Mouse (Mus musculus) embryonic facial prominence, embryonic 15.5 days (tissue): Measurements from ENCODE around the gene Hoxa13. TPM values are rescaled to one million over a fixed set of nuclear protein-coding genes. Genes with fewer than 3 reads are reported as not detected.
A peak's percentile ranks its signal among the peaks of the same experiment; 100 is the strongest.

Experiments used
- ATAC-seq: fragments of 200-750 bp; cut with Nextera tagmentation; 2 replicates; pipeline ENCODE4 v1.8.0; 2017; ENCODE audit warnings: low read depth, moderate TSS enrichment; ENCODE audit not compliant: insufficient number of reproducible peaks, low FRiP score, low TSS enrichment
- H3K27ac ChIP-seq: fragments of 300-500 bp; sonication (generic); replicated peaks from 2 replicates; pipeline ENCODE4 v1.5.1; 2015; ENCODE audit warnings: mild to moderate bottlenecking, inconsistent platforms
- H3K27me3 ChIP-seq: fragments of 300-500 bp; sonication (generic); 2 replicates; pipeline ENCODE4 v1.6.1; 2015; ENCODE audit warnings: inconsistent platforms
- H3K36me3 ChIP-seq: fragments of 300-500 bp; sonication (generic); 2 replicates; pipeline ENCODE4 v1.6.1; 2015; ENCODE audit warnings: mild to moderate bottlenecking, inconsistent platforms
- H3K4me1 ChIP-seq: fragments of 300-500 bp; sonication (generic); 2 replicates; pipeline ENCODE4 v1.6.1; 2015; ENCODE audit warnings: inconsistent platforms
- H3K4me2 ChIP-seq: fragments of 300-500 bp; sonication (generic); replicated peaks from 2 replicates; pipeline ENCODE4 v1.6.1; 2015; ENCODE audit warnings: mild to moderate bottlenecking, inconsistent platforms
- H3K4me3 ChIP-seq: fragments of 300-500 bp; sonication (generic); replicated peaks from 2 replicates; pipeline ENCODE4 v1.5.1; 2015; ENCODE audit warnings: mild to moderate bottlenecking, inconsistent platforms
- H3K9ac ChIP-seq: fragments of 300-500 bp; sonication (generic); 2 replicates; pipeline ENCODE4 v1.6.1; 2015; ENCODE audit warnings: inconsistent platforms
- H3K9me3 ChIP-seq: fragments of 300-500 bp; sonication (generic); replicated peaks from 2 replicates; pipeline ENCODE4 v1.6.1; 2016; ENCODE audit warnings: inconsistent platforms
- WGBS: fragments of 180-500 bp; shearing (Covaris S2); methylation state at CpG from one replicate; pipeline ENCODE4 v1.1.7; 2015; 5-methylcytosine and 5-hydroxymethylcytosine counted together
- polyA plus RNA-seq: library from polyadenylated mRNA; unstranded; fragments of >200 nt; fragmentation: Nextera tagmentation; extraction: Ambion mirVana; gene quantifications from 2 replicates; pipeline ENCODE4 v1.2.1, GENCODE M21; 2015

Hoxa13 gene
- polyA plus RNA-seq, 1 experiment from 2014 or later: 0.08 TPM

DNA sequence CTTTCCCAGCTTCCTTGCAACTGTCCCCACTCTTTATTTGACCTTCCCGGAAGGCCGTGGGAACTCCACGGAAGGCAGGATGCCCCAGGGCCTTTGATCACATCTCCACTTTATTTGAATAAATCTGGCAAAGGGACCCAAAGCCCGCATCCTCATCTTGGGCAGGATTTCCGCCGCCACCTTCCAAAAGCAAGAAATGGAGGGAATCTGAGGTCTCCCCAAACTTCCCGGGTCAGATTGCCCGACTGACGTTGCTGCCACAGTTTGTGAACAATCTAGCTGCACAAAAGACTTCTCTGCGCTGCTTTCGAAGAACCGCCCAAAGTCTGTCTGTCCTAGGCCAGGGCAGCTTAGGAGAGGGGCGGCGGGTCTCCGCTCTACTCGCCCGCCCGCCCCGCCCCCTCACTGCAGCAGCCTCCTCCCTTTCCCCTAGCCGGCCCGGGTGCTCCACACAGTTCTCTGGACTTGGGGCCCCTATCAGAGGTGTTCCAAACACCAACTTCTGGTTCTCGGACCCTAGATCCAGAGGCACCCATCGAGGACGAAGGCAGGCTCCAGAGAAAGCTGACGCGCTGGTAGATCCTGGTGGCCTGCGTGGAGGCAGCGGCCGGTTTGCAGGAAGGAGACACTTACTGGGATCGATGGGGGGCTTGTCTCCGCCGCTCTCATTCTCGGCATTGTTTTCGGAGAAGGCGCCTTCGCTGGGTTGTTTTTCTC lies 35.6 kb downstream of the Hoxa13 start:
- Histone ChIP-seq H3K4me3 (no peak overlapping the region), H3K27ac (no peak overlapping the region), H3K4me2 (no peak overlapping the region), H3K36me3 (no peaks in the 10 kb centered on the region), H3K4me1 (peaks cover 27% of the 10 kb centered on the region; the same call in 1 of the 2 replicates), H3K9me3 (no peaks in the 10 kb centered on the region), H3K9ac (no peak overlapping the region), H3K27me3 (peaks cover 97% of the 10 kb centered on the region)
- ATAC-seq: no peak
- 2% methylated on average over 36 of the region's 36 CpGs for WGBS

- H3K4me2 ChIP-seq: no peak overlapping the region
- H3K27me3 ChIP-seq: peaks cover 97% of the 10 kb centered on the region
- no peak overlapping the region for H3K4me3 ChIP-seq
- H3K27ac ChIP-seq: no peak overlapping the region
- no peaks in the 10 kb centered on the region for H3K9me3 ChIP-seq
- 5% methylated on average over 24 of the region's 24 CpGs for WGBS
- no peaks in the 10 kb centered on the region for H3K36me3 ChIP-seq
- no peak for ATAC-seq
- H3K9ac ChIP-seq: no peak overlapping the region
- H3K4me1 ChIP-seq: peaks cover 27% of the 10 kb centered on the region; the same call in 1 of the 2 replicates
Measured at GRCm38 (mm10) chr6:52223939-52224760, 36.5 kb downstream of the Hoxa13 start.

GRCm38 (mm10) chr6:52222729-52223128 lies 38.0 kb downstream of the Hoxa13 start:
- 24% methylated on average over 13 of the region's 13 CpGs for WGBS
- H3K27me3 ChIP-seq: peaks cover 100% of the 10 kb centered on the region
- no peak overlapping the region for H3K27ac ChIP-seq
- H3K9me3 ChIP-seq: no peaks in the 10 kb centered on the region
- ATAC-seq: no peak
- H3K36me3 ChIP-seq: no peaks in the 10 kb centered on the region
- H3K4me1 ChIP-seq: peaks cover 26% of the 10 kb centered on the region; the same call in 1 of the 2 replicates
- no peak overlapping the region for H3K9ac ChIP-seq
- no peak overlapping the region for H3K4me3 ChIP-seq
- H3K4me2 ChIP-seq: no peak overlapping the region

DNA sequence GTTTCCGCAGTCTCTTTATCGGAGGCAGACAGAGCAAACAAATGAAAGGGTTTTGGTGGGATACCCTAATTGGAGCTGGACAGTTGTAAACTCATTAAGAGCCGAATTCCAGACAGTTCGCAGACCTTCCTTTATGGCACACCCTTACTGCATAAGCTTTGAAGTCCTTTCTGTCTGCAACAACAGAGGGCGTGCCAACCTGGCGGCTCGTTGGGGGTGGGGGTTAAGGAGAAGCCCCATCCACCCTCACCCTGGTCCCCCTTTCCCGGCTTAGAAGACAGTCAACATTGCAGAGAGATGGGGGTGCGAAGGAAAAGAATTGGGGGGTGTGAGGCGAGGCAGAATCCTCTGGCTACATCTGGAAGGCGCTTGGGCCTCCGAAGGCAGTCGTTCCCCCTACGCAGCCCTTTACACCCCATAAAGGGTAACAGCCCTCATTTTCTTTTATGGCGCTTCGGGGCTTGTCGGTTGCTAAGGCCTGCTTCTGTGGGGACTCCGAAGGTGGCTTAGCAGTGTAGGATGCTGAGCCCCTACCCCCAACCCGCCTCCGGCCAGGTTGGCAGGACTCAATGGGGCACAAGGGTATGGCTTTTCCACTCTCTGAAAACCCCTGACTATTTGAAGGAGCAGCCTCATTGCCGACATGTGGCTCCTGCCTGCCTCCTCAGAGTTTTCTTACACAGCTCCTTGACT lies 38.5 kb downstream of the Hoxa13 start:
- Histone ChIP-seq H3K4me3 (peak overlapping the region; percentile 52), H3K9me3 (no peaks in the 10 kb centered on the region), H3K4me2 (peak overlapping the region; percentile 96), H3K27ac (no peak overlapping the region), H3K9ac (no peak overlapping the region), H3K36me3 (no peaks in the 10 kb centered on the region), H3K27me3 (peaks cover 100% of the 10 kb centered on the region), H3K4me1 (peaks cover 31% of the 10 kb centered on the region)
- WGBS: 9% methylated on average over 21 of the region's 21 CpGs
- no peak for ATAC-seq

DNA sequence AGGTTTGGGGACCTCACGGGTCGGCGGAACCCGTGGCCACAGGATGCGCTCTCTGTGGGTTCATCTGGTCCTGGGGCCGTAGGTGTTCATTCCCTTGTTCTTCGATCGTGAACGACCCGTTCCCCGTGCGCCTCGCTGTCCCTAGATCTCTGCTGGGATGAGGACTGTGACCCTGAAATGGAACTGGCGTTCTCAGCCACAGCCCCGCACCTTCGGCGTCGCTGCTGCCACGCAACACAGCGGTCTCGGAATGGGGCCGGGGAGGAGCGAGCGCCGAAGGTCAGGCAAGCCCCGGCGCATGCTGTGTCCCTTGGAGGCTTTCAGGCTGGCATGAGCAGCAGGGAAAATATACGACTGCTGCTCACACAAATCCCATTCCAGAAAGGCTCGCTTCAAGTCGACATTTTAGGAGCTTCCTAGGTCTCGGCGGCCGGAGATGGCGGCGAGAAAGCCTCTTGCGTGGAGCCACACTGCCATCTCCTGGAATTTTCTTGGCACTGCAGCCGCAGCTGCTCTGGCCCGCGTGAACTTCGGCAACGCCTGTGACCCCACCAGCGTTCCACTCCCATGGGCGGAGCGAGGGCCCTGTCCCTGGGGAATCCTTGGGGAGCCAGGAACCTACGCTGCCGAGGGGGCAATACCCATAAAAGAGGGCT lies 39.2 kb downstream of the Hoxa13 start, which contains the start of gene Hoxa7:
Gene Hoxa7, minus strand, starts transcription at position 518 of the 656 bp plus-strand sequence.
- Histone ChIP-seq H3K27me3 (peaks cover 100% of the 10 kb centered on the region), H3K27ac (no peak within 1 kb of the TSS)
- 0 out of 2 replicates have a peak, but pooled peaks have one; percentile 22 for ATAC-seq

DNA sequence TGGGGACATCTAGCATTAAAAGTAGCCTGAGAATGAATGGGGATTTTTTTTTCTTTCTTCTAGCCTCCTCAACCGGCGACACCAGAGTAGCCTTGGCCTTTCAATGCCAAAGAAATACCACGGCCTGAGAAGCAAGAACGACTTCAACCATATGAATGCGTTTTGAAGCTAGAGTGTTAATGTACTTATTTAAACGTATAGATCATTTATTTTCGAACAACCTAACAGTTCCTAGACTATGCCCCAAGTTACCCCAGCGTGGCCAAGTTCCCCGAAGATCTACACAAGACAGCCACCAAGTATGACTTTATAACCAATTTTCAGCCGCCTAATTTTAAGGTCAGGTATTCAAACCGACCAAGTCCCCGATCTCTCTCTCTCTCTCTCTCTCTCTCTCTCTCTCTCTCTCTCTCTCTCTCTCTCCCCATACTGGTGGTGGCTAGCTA lies 39.8 kb downstream of the Hoxa13 start:
- ATAC-seq: no peak
- H3K27me3 ChIP-seq: peaks cover 100% of the 10 kb centered on the region
- peak overlapping the region; percentile 52 for H3K4me3 ChIP-seq
- no peaks in the 10 kb centered on the region for H3K9me3 ChIP-seq
- peaks cover 34% of the 10 kb centered on the region for H3K4me1 ChIP-seq
- peak overlapping the region; percentile 96 for H3K4me2 ChIP-seq
- H3K27ac ChIP-seq: no peak overlapping the region
- no peak overlapping the region for H3K9ac ChIP-seq
- no peaks in the 10 kb centered on the region for H3K36me3 ChIP-seq
- WGBS: 9% methylated on average over 12 of the region's 12 CpGs

More for the DNA sequence above, 39.2 kb downstream of the Hoxa13 start, which contains the start of gene Hoxa7:
- WGBS: 2% methylated on average over 46 of the region's 46 CpGs
- H3K4me2 ChIP-seq: peak within 1 kb of the TSS; percentile 96
- H3K4me3 ChIP-seq: peak within 1 kb of the TSS; percentile 52
- H3K36me3 ChIP-seq: no peaks in the 10 kb centered on the region
- peaks cover 37% of the 10 kb centered on the region for H3K4me1 ChIP-seq
- H3K9me3 ChIP-seq: no peaks in the 10 kb centered on the region
- no peak within 1 kb of the TSS for H3K9ac ChIP-seq

DNA sequence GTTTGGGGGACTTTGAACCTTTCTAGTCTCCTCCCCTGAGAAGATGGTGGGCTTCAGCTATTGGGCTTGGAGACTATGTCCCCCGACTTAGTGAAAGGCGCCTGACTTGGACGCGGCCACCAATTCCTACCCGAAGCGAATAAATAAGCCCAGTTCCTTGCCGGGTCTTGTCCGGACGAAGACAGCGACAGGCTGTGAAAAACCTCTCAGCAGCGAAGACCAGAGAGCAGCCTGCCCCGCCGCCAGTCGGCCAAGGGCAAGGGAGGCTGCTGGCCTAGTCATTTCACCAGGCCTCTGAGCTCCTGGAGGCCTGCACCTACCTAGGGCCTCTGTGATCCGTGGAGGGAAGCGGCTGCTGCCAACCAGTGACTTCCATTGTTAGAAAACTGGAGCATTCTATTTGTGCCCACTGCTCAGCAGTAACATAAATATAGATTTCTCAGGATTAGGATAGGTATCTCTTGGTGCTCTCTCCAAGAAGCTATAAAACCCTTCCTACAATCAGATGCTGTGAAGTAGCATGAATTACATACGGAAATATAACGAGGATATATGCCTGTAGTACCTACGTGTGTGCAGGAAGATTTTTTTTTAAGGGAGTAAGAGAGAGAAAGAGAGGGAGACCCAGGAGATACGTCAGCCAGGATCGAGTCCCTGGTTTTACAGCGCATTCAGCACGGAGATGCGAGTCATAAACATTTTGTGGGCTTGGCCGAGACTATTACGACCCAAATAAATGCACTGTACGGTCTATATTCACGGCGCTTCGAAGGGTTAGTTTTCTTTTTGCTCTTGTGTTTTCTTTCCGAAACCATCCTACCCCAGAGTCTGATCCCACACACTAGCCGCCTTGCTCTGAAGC lies 40.4 kb downstream of the Hoxa13 start:
- Histone ChIP-seq H3K4me2 (no peak overlapping the region), H3K4me1 (peaks cover 30% of the 10 kb centered on the region), H3K9me3 (no peaks in the 10 kb centered on the region), H3K27ac (no peak overlapping the region), H3K36me3 (no peaks in the 10 kb centered on the region), H3K9ac (no peak overlapping the region), H3K27me3 (peaks cover 100% of the 10 kb centered on the region), H3K4me3 (0 out of 2 replicates have a peak overlapping the region, but pooled peaks have one; percentile 52)
- 23% methylated on average over 32 of the region's 32 CpGs for WGBS
- ATAC-seq: no peak

DNA sequence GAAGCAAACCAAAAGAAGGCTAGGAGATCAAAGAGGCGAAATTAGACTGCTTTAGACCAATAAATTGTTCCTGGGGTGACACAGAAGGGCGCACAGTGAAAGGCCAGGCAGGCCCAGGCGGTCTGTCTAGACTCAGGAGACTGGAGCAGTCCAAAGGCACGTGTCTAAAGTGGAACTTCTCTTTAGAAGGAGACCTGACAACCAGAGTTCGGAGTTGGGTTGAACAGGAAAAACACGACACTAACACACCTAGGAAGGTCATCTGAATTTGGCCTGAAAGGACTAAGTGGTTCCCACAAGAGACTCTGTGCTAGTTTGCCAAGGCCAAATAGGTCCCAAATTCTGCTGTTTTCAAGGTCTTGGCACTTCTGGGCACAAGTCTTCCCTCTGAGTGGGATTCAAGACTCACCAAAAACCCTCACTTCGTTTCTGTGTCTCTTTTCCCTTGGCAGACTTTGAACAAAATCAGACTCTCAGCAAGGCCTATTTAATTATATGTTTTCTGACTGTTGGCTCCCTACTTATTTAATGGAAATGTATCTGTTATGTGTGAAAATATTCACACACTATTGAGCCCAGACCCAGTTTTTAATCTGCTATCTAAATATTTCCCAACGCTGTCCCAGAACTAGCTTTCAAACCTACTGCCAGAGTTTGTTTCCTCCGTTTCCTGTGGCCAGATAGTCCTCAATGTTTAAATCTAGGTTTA lies 41.3 kb downstream of the Hoxa13 start:
- H3K4me2 ChIP-seq: no peak overlapping the region
- no peak overlapping the region for H3K4me3 ChIP-seq
- no peak for ATAC-seq

GRCm38 (mm10) chr6:52218643-52219215 lies 42.0 kb downstream of the Hoxa13 start:
- peaks cover 100% of the 10 kb centered on the region for H3K27me3 ChIP-seq
- H3K9ac ChIP-seq: no peak overlapping the region
- no peak overlapping the region for H3K4me3 ChIP-seq

More for the DNA sequence above, 41.3 kb downstream of the Hoxa13 start:
- Histone ChIP-seq H3K36me3 (no peaks in the 10 kb centered on the region), H3K27me3 (peaks cover 100% of the 10 kb centered on the region), H3K9me3 (no peaks in the 10 kb centered on the region), H3K27ac (no peak overlapping the region), H3K4me1 (peaks cover 26% of the 10 kb centered on the region), H3K9ac (no peak overlapping the region)
- 32% methylated on average over 9 of the region's 9 CpGs for WGBS

More at GRCm38 (mm10) chr6:52218643-52219215, 42.0 kb downstream of the Hoxa13 start:
- 10% methylated on average over 14 of the region's 14 CpGs for WGBS
- Histone ChIP-seq H3K4me2 (no peak overlapping the region), H3K9me3 (no peaks in the 10 kb centered on the region), H3K36me3 (no peaks in the 10 kb centered on the region), H3K4me1 (peaks cover 26% of the 10 kb centered on the region), H3K27ac (no peak overlapping the region)
- no peak for ATAC-seq
